Mouse (Mus musculus) A20 (cell line): ENCODE results near the gene Ano10.

Experiments
- DNase-seq: peaks from one replicate; pipeline ENCODE4 v3.0.0-alpha.2; 2011; ENCODE audit warnings: low read depth, low spot score

The Ano10 gene

GRCm38 (mm10) chr9:122127271-122127785 lies 166.9 kb downstream of the Ano10 start:
- no peak for DNase-seq

- DNase-seq, result no peak
Measured at GRCm38 (mm10) chr9:122126790-122127189, 167.4 kb downstream of the Ano10 start.
